Mouse (Mus musculus) brain, embryonic 14.5 days (tissue): ENCODE data around the gene Prdm9. TPM values are rescaled to one million over a fixed set of nuclear protein-coding genes. Genes with fewer than 3 reads are reported as not detected.
A peak's percentile ranks its signal among the peaks of the same experiment; 100 is the strongest.

Source experiments
- DNase-seq: peaks from one replicate; pipeline ENCODE4 v3.0.0-alpha.2; 2011; ENCODE audit warnings: low read depth
- CTCF ChIP-seq: fragments of 200-500 bp; IDR thresholded peaks from 2 replicates; pipeline ENCODE4 v1.5.1; 2012; ENCODE audit warnings: inconsistent platforms, mild to moderate bottlenecking, moderate library complexity, borderline replicate concordance; ENCODE audit not compliant: insufficient read depth, insufficient read length; ENCODE audit errors: extremely low read depth
- POLR2A ChIP-seq: fragments of 200-500 bp; IDR thresholded peaks from 2 replicates; pipeline ENCODE4 v1.6.1; 2012; ENCODE audit warnings: mild to moderate bottlenecking, inconsistent platforms, borderline replicate concordance; ENCODE audit not compliant: poor library complexity, insufficient read depth, insufficient read length, severe bottlenecking; ENCODE audit errors: extremely low read depth
- polyA plus RNA-seq: library from polyadenylated mRNA; depleted of rRNA; stranded (reverse); fragments of >200 nt; gene quantifications from 2 replicates; pipeline ENCODE4 v1.2.3, GENCODE M21; 2012; rRNA removed

The Prdm9 gene
- 2.6 and 3.3 TPM in 2 replicates for polyA plus RNA-seq

- DNase-seq: peak; percentile 99
- TF ChIP-seq POLR2A: peak; percentile 36; the same call in 1 of the 2 replicates
- no peak for TF ChIP-seq CTCF
Observed at GRCm38 (mm10) chr17:15564014-15564927, at the start of gene Prdm9. TSS of gene Prdm9 (minus strand) at chr17:15564354.

- DNase-seq: no peak
- TF ChIP-seq POLR2A (no peak), CTCF (no peak)
Observed at GRCm38 (mm10) chr17:15599496-15599895, 35.3 kb upstream of the Prdm9 start.

- no peak for TF ChIP-seq CTCF
- TF ChIP-seq POLR2A: no peak
- DNase-seq: no peak
Observed at GRCm38 (mm10) chr17:15591216-15591881, 27.2 kb upstream of the Prdm9 start.

GRCm38 (mm10) chr17:15588116-15588515, 24.0 kb upstream of the Prdm9 start:
- DNase-seq: no peak
- no peak for TF ChIP-seq CTCF
- TF ChIP-seq POLR2A: no peak

GRCm38 (mm10) chr17:15585691-15586090, 21.5 kb upstream of the Prdm9 start:
- TF ChIP-seq CTCF (no peak), POLR2A (no peak)

GRCm38 (mm10) chr17:15583071-15583470, 18.9 kb upstream of the Prdm9 start:
- no peak for DNase-seq
- TF ChIP-seq POLR2A: no peak
- TF ChIP-seq CTCF: no peak

More at GRCm38 (mm10) chr17:15585691-15586090, 21.5 kb upstream of the Prdm9 start:
- DNase-seq: peak; percentile 27

GRCm38 (mm10) chr17:15580072-15580447, 15.9 kb upstream of the Prdm9 start:
- no peak for TF ChIP-seq POLR2A
- no peak for TF ChIP-seq CTCF
- no peak for DNase-seq

- no peak for DNase-seq
- TF ChIP-seq POLR2A: no peak
- TF ChIP-seq CTCF: no peak
Observed at GRCm38 (mm10) chr17:15579410-15580071, 15.4 kb upstream of the Prdm9 start.

- DNase-seq: peak; percentile 62
Observed at GRCm38 (mm10) chr17:15577291-15577694, 13.1 kb upstream of the Prdm9 start.

GRCm38 (mm10) chr17:15575056-15575455, 10.9 kb upstream of the Prdm9 start:
- TF ChIP-seq POLR2A: no peak
- no peak for TF ChIP-seq CTCF
- no peak for DNase-seq

More at GRCm38 (mm10) chr17:15577291-15577694, 13.1 kb upstream of the Prdm9 start:
- TF ChIP-seq CTCF: no peak
- no peak for TF ChIP-seq POLR2A

- TF ChIP-seq POLR2A: no peak
- TF ChIP-seq CTCF: no peak
- DNase-seq: no peak
Observed at GRCm38 (mm10) chr17:15566908-15567307, 2.8 kb upstream of the Prdm9 start.
